Mouse (Mus musculus) ES-E14 (cell line): ENCODE measurements around the gene Uspl1. TPM values are rescaled to one million over a fixed set of nuclear protein-coding genes. Genes with fewer than 3 reads are reported as not detected.
A peak's percentile ranks its signal among the peaks of the same experiment; 100 is the strongest.

Source experiments
- DNase-seq: peaks from one replicate; pipeline ENCODE4 v3.0.0-alpha.2; 2013; ENCODE audit warnings: low read depth, low spot score
- H3K27ac ChIP-seq: 2 replicates; pipeline ENCODE4 v1.5.1; 2012; ENCODE audit warnings: low read depth, mild to moderate bottlenecking, low read length, moderate library complexity, mixed read lengths; ENCODE audit not compliant: poor library complexity, insufficient read depth, severe bottlenecking
- H3K36me3 ChIP-seq: 2 replicates; pipeline ENCODE4 v1.6.1; 2012; ENCODE audit warnings: mild to moderate bottlenecking, low read length, moderate library complexity, mixed read lengths; ENCODE audit not compliant: control insufficient read depth, poor library complexity, insufficient read depth, severe bottlenecking
- H3K4me1 ChIP-seq, 2 experiments: fragments of 150-350 bp in 1 of 2; sonication (generic) in 1 of 2; 2 replicates each; pipeline ENCODE4 v1.6.1; 2012; ENCODE audit warnings: low read length in 2 of 2, mild to moderate bottlenecking in 1 of 2, mixed read lengths in 1 of 2; ENCODE audit not compliant: control insufficient read depth in 2 of 2, insufficient read depth in 2 of 2, poor library complexity in 1 of 2
- H3K4me3 ChIP-seq, 2 experiments: fragments of 150-350 bp in 1 of 2; sonication (generic) in 1 of 2; 2 replicates each; pipeline ENCODE4 v1.5.1; 2012; ENCODE audit warnings: low read length in 2 of 2, low read depth in 1 of 2, mild to moderate bottlenecking in 1 of 2, mixed read lengths in 1 of 2; ENCODE audit not compliant: insufficient read depth in 1 of 2, poor library complexity in 1 of 2, severe bottlenecking in 1 of 2
- H3K9ac ChIP-seq: 2 replicates; pipeline ENCODE4 v1.6.1; 2012; ENCODE audit warnings: low read depth, mild to moderate bottlenecking, low read length, mixed read lengths; ENCODE audit not compliant: poor library complexity, insufficient read depth, severe bottlenecking
- H3K9me3 ChIP-seq: fragments of 150-350 bp; sonication (generic); 2 replicates; pipeline ENCODE4 v1.6.1; 2012; ENCODE audit warnings: low read depth, mild to moderate bottlenecking, low read length; ENCODE audit not compliant: control insufficient read depth, insufficient read depth
- CHD2 ChIP-seq: IDR thresholded peaks from 2 replicates; pipeline ENCODE4 v1.6.1; 2014; ENCODE audit warnings: mild to moderate bottlenecking, low read depth, low read length, inconsistent platforms
- HCFC1 ChIP-seq: IDR thresholded peaks from 2 replicates; pipeline ENCODE4 v1.6.1; 2012; ENCODE audit warnings: low read length, inconsistent platforms, borderline replicate concordance; ENCODE audit not compliant: insufficient read depth
- MAFK ChIP-seq: IDR thresholded peaks from 2 replicates; pipeline ENCODE4 v1.6.1; 2014; ENCODE audit warnings: mild to moderate bottlenecking, low read depth, low read length, inconsistent platforms; ENCODE audit not compliant: insufficient read depth
- ZC3H11A ChIP-seq: IDR thresholded peaks from 2 replicates; pipeline ENCODE4 v1.6.1; 2012; ENCODE audit warnings: low read depth, mild to moderate bottlenecking, inconsistent platforms, low read length, borderline replicate concordance
- ZNF384 ChIP-seq: IDR thresholded peaks from 2 replicates; pipeline ENCODE4 v1.6.1; 2012; ENCODE audit warnings: low read depth, low read length, inconsistent platforms
- in situ Hi-C, 2 experiments: fragments of 600-800 bp; cut with MboI; formaldehyde crosslinking; loops; one replicate each; pipeline ENCODE4 v1.15.1; 2025; ENCODE audit warnings: low sequenced_read_pairs in 2 of 2, inconsistent platforms in 1 of 2; ENCODE audit not compliant: unreplicated experiment in 2 of 2
- total RNA-seq: library from RNA; depleted of rRNA; stranded (reverse); fragments of 300-350 nt; gene quantifications from 2 replicates; pipeline ENCODE4 v1.2.3, GENCODE M21; 2012

Uspl1 gene
- total RNA-seq, 1 experiment: 108 TPM

- peaks cover 52% of the 10 kb centered on the region for H3K36me3 ChIP-seq
- no peak for DNase-seq
- 0 out of 2 replicates have a peak overlapping the region, but pooled peaks have one; percentile 8 for H3K27ac ChIP-seq
- in situ Hi-C loops: no loop called here
- no peaks in the 10 kb centered on the region for H3K9me3 ChIP-seq
- H3K4me1 ChIP-seq: peaks cover 2 to 17% of the 10 kb centered on the region in 2 experiments; a peak in 3 of 4 replicates
- H3K4me3 ChIP-seq: no peak overlapping the region
- no peak for TF ChIP-seq MAFK
- no peak for TF ChIP-seq ZNF384
- no peak for TF ChIP-seq CHD2
- TF ChIP-seq ZC3H11A: no peak
- TF ChIP-seq HCFC1: no peak
- no peak overlapping the region for H3K9ac ChIP-seq
Measured at GRCm38 (mm10) chr5:149203796-149204375, 19.7 kb downstream of the Uspl1 start.

- no peak for DNase-seq
- Histone ChIP-seq H3K9ac (no peak overlapping the region), H3K27ac (no peak overlapping the region), H3K36me3 (peaks cover 51% of the 10 kb centered on the region), H3K4me3 (no peak overlapping the region), H3K4me1 (peaks cover 2 to 17% of the 10 kb centered on the region in 2 experiments; a peak in 3 of 4 replicates), H3K9me3 (no peaks in the 10 kb centered on the region)
- in situ Hi-C loops: no loop called here
- TF ChIP-seq MAFK (no peak), ZC3H11A (no peak), CHD2 (no peak), ZNF384 (no peak), HCFC1 (no peak)
Measured at GRCm38 (mm10) chr5:149204822-149205221, 20.7 kb downstream of the Uspl1 start.

GRCm38 (mm10) chr5:149205265-149205664 lies 21.1 kb downstream of the Uspl1 start:
- Histone ChIP-seq H3K4me3 (no peak overlapping the region), H3K4me1 (peaks cover 2 to 17% of the 10 kb centered on the region in 2 experiments; a peak in 3 of 4 replicates), H3K9ac (no peak overlapping the region), H3K36me3 (peaks cover 53% of the 10 kb centered on the region), H3K9me3 (no peaks in the 10 kb centered on the region), H3K27ac (no peak overlapping the region)
- no peak for DNase-seq
- no peak for TF ChIP-seq CHD2
- no peak for TF ChIP-seq ZC3H11A
- TF ChIP-seq MAFK: no peak
- no peak for TF ChIP-seq ZNF384
- no peak for TF ChIP-seq HCFC1
- in situ Hi-C loops: no loop called here

GRCm38 (mm10) chr5:149206286-149206685 lies 22.1 kb downstream of the Uspl1 start:
- H3K27ac ChIP-seq: no peak overlapping the region
- no peaks in the 10 kb centered on the region for H3K9me3 ChIP-seq
- TF ChIP-seq ZNF384: no peak
- TF ChIP-seq CHD2: no peak
- no peak for TF ChIP-seq HCFC1
- no peak for TF ChIP-seq ZC3H11A
- TF ChIP-seq MAFK: no peak

GRCm38 (mm10) chr5:149207661-149208060 lies 23.5 kb downstream of the Uspl1 start:
- peaks cover 55% of the 10 kb centered on the region for H3K36me3 ChIP-seq
- TF ChIP-seq ZC3H11A: no peak
- TF ChIP-seq ZNF384: no peak
- no peak for TF ChIP-seq CHD2
- no peak for TF ChIP-seq HCFC1
- peaks cover 2 to 11% of the 10 kb centered on the region in 2 experiments; a peak in 2 of 4 replicates for H3K4me1 ChIP-seq
- in situ Hi-C loops: no loop called here
- DNase-seq: no peak
- H3K4me3 ChIP-seq: no peak overlapping the region
- H3K9ac ChIP-seq: no peak overlapping the region
- H3K9me3 ChIP-seq: no peaks in the 10 kb centered on the region
- no peak overlapping the region for H3K27ac ChIP-seq

More at GRCm38 (mm10) chr5:149206286-149206685, 22.1 kb downstream of the Uspl1 start:
- no peak overlapping the region for H3K4me3 ChIP-seq
- H3K9ac ChIP-seq: no peak overlapping the region
- in situ Hi-C loops: no loop called here
- peaks cover 2 to 17% of the 10 kb centered on the region in 2 experiments; a peak in 3 of 4 replicates for H3K4me1 ChIP-seq
- peaks cover 58% of the 10 kb centered on the region for H3K36me3 ChIP-seq
- DNase-seq: no peak
